Mouse (Mus musculus) thymus, adult 2 months (tissue): ENCODE measurements around the gene Wnt10a. TPM values are rescaled to one million over a fixed set of nuclear protein-coding genes. Genes with fewer than 3 reads are reported as not detected.
A peak's percentile ranks its signal among the peaks of the same experiment; 100 is the strongest.

Source experiments
- DNase-seq: peaks from one replicate; pipeline ENCODE4 v3.0.0; 2021
- H3K27ac ChIP-seq: fragments of 200-500 bp; 2 replicates; pipeline ENCODE4 v1.5.1; 2012; ENCODE audit warnings: low read length, control low read depth; ENCODE audit not compliant: control insufficient read depth, insufficient read depth
- H3K27me3 ChIP-seq: fragments of 200-500 bp; 2 replicates; pipeline ENCODE4 v1.6.1; 2012; ENCODE audit warnings: mild to moderate bottlenecking, low read length, moderate library complexity, mixed read lengths; ENCODE audit not compliant: control insufficient read depth, insufficient read depth
- H3K36me3 ChIP-seq: fragments of 200-500 bp; 2 replicates; pipeline ENCODE4 v1.6.1; 2012; ENCODE audit warnings: mild to moderate bottlenecking, low read length, moderate library complexity; ENCODE audit not compliant: control insufficient read depth, insufficient read depth
- H3K4me1 ChIP-seq: fragments of 200-500 bp; replicated peaks from 2 replicates; pipeline ENCODE4 v1.6.1; 2012; ENCODE audit warnings: low read length; ENCODE audit not compliant: control insufficient read depth, insufficient read depth
- H3K4me3 ChIP-seq: fragments of 200-500 bp; 2 replicates; pipeline ENCODE4 v1.5.1; 2012; ENCODE audit warnings: mild to moderate bottlenecking, low read length, control low read depth, moderate library complexity; ENCODE audit not compliant: control insufficient read depth, insufficient read depth
- CTCF ChIP-seq: fragments of 200-500 bp; IDR thresholded peaks from 2 replicates; pipeline ENCODE4 v1.5.1; 2012; ENCODE audit warnings: mild to moderate bottlenecking, control low read depth, low read length, moderate library complexity, borderline replicate concordance; ENCODE audit not compliant: control insufficient read depth, poor library complexity, insufficient read depth; ENCODE audit errors: extremely low read depth
- POLR2A ChIP-seq: fragments of 200-500 bp; IDR thresholded peaks from 2 replicates; pipeline ENCODE4 v1.6.1; 2012; ENCODE audit warnings: mild to moderate bottlenecking, low read length, control low read depth, moderate library complexity; ENCODE audit not compliant: control insufficient read depth, poor library complexity, insufficient read depth; ENCODE audit errors: extremely low read depth
- WGBS: fragments of 180-500 bp; shearing (Covaris S2); methylation state at CpG from one replicate; pipeline ENCODE4 v1.1.7; 2018; 5-methylcytosine and 5-hydroxymethylcytosine counted together
- polyA plus RNA-seq: library from polyadenylated mRNA; depleted of rRNA; stranded (reverse); fragments of >200 nt; gene quantifications from 2 replicates; pipeline ENCODE4 v1.2.3, GENCODE M21; 2012

The Wnt10a gene
- polyA plus RNA-seq, 1 experiment: 5.3 TPM

DNA sequence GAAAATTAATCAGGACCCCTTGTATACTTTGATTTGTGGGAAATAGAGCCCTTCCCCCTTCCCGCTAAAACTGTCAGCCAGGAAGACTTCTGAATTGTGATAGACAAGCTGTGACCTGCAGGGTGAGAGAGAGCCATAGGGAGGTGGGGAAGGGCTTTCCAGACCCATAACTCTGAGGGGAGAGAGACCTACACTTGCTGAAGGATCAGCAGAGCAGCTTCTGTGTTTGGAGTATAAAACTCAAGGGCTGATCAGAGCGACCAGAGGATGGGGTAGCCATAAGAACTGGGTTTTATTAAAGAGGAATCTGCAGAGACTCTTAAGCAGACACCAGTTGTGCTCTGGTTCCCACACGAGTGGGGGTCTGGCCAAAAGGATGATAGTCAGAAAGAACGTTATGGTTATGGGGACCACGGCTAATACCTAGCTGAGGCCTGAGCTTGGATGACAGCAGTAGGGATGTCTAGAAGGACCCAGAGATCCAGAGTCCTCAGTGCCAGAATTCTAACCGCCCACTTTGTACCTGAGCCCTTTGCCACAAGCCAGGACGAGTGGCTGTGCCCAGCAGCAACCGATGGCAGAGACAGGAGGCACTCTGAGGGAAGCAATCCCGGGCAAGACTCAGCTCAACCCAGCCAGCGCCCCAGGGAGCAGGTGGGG lies 13.0 kb downstream of the Wnt10a start:
- TF ChIP-seq CTCF (no peak), POLR2A (no peak)
- WGBS: 24% methylated on average over 10 of the region's 10 CpGs
- H3K27ac ChIP-seq: no peak overlapping the region
- no peak overlapping the region for H3K4me3 ChIP-seq
- no peak for DNase-seq
- H3K36me3 ChIP-seq: no peaks in the 10 kb centered on the region
- peaks cover 36% of the 10 kb centered on the region for H3K4me1 ChIP-seq
- H3K27me3 ChIP-seq: peaks cover 32% of the 10 kb centered on the region; the same call in 1 of the 2 replicates

DNA sequence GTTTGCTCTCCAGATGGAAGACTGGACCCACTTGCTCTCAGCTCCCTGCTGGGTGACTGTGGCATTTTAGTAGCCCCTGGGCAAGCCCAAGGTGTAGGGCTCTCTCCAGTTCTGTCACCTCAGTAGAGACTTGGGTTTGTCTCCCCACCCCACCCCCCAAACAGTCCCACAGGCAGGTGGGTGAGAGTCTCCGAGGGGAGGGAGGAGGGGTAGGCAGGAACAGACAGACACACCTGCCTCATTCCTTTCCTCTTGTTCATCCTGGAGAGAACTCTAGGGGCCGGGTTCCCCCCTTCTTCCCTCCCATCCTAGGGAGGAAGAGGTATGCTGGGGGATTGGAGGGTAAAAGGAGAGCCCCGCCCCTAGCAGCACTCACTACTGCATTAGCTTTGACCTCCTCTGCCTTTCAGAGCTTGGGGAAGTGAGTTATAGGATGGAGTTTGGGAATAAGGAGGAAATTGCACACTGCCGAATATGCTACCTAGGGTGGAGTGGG lies 14.1 kb downstream of the Wnt10a start:
- DNase-seq: no peak
- Histone ChIP-seq H3K4me1 (peaks cover 35% of the 10 kb centered on the region), H3K4me3 (no peak overlapping the region), H3K27me3 (peaks cover 32% of the 10 kb centered on the region; the same call in 1 of the 2 replicates), H3K36me3 (no peaks in the 10 kb centered on the region), H3K27ac (no peak overlapping the region)
- WGBS: 22% methylated on average over 4 of the region's 4 CpGs
- TF ChIP-seq POLR2A (no peak), CTCF (no peak)

DNA sequence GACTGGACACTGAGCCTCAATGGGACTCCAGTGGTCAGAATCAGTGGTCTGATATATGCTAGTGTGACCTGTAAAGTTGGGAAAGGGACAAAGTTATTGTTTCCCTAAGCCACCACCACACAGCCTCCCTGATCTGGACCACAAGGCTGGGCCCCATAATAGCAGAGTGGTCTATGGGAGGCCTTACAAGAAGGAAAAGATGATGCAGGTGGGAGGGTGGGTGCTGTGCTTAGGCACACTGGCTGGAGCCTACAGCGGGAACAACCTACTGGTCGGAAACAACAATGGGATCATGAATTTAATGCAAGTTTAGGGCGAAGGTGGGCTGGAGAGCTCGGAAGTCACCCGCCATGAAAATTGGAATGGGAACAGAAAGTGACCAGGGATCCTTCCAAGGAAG lies 14.5 kb downstream of the Wnt10a start:
- WGBS: 22% methylated on average over 5 of the region's 5 CpGs
- Histone ChIP-seq H3K27me3 (peaks cover 29% of the 10 kb centered on the region; the same call in 1 of the 2 replicates), H3K4me3 (no peak overlapping the region), H3K27ac (no peak overlapping the region), H3K4me1 (peaks cover 30% of the 10 kb centered on the region), H3K36me3 (no peaks in the 10 kb centered on the region)
- no peak for TF ChIP-seq POLR2A
- no peak for TF ChIP-seq CTCF
- no peak for DNase-seq

DNA sequence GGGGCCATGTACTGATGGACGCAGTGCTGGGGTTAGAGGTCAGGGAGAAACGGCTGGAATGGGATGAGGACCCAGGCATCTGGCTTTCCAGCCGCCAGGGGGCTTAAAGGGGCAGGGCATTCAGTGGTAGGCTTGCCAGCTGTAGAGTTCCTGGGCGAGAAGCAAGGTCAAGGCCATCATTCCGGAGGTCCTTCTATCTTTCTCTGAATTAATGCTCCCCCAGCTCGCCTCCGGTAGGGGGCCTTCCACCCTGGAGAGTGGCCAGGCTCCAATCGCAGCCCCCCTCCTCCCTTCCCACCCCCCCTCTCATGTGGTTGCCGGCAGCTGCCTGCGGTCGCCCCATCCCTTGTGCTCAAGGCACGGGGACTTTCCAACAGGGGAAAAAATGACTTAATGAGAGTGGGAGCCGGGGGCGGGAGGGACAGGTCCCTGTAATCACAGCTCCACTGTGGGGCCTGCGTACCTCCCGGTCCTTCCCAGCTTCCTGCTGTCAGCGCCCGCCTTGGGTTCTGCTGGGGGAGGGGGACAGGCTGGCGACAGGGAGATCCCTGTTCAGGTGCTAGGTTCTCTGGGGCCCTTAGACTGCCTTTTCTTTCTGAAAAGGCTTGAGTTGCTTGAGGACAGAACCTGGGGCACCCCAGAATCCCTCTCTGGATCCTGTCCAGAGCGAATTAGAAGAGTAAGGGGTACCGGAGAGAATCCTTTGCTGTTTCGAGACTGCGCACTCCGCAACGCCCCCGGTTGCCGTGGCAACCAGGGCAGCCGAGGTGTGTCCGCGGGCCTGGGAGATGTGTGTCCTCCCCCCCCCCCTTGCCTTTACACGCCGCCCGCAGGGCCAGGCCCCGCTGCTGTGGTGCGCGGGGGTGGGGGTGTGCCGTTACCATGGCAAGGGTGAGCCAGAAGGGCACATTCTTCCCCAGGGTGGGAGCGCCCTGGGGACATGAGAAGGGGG lies 15.3 kb downstream of the Wnt10a start:
- H3K36me3 ChIP-seq: no peaks in the 10 kb centered on the region
- DNase-seq: no peak
- H3K27ac ChIP-seq: no peak overlapping the region
- peaks cover 30% of the 10 kb centered on the region for H3K4me1 ChIP-seq
- 2% methylated on average over 38 of the region's 38 CpGs for WGBS
- TF ChIP-seq CTCF (peak; percentile 31; the same call in 1 of the 2 replicates), POLR2A (no peak; the same call in 1 of the 2 replicates)
- H3K27me3 ChIP-seq: peaks cover 26% of the 10 kb centered on the region; the same call in 1 of the 2 replicates
- no peak overlapping the region for H3K4me3 ChIP-seq

DNA sequence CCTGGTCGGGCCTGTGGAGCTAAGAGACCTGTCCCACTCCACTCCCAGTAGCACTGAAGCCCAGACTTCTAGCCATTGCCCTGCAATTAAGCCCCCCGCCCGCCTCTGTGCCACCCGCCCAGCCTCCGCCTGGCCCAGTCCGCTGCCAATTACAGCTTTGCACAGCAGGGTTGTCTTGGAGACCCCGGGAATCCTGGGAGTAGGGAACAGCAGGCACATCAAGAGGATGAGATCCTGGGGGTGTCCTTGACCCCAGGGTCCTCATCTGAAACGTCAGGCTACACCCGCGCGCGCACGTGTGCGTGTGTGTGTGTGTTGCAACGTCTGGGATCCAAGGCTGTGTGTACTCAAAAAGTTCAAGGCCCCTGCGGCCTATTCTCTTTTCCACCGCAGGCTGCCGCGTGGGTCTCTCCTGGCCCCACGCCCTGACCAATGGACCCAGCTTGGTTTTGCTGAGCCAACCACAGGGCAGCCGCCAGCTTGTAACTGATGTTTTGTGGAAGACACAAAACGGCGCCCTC lies 16.3 kb downstream of the Wnt10a start:
- no peaks in the 10 kb centered on the region for H3K36me3 ChIP-seq
- H3K27ac ChIP-seq: no peak overlapping the region
- 18% methylated on average over 23 of the region's 23 CpGs for WGBS
- no peak overlapping the region for H3K4me3 ChIP-seq
- DNase-seq: no peak
- TF ChIP-seq POLR2A: no peak
- no peak for TF ChIP-seq CTCF
- H3K27me3 ChIP-seq: peaks cover 26% of the 10 kb centered on the region; the same call in 1 of the 2 replicates
- peaks cover 29% of the 10 kb centered on the region for H3K4me1 ChIP-seq

DNA sequence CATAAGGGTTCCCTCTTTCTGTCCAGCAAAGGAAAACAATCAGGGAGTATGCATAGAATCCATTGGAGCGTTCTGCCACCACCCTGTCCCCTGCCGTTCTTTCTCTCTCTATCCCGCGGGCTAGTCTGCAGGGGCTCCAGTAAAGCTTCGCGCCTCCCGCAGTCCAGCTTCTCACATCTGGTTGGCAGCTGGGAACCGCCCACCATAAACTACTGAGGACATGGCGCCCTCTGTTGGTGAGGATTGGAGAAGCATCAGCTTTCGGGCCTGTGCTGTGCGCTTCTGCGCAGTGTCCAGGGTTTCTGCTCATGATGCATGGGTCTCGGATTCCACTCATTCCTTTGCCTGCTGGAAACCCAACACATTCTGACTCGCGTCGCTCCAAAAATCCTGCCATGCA lies 16.8 kb downstream of the Wnt10a start:
- peak; percentile 88 for DNase-seq
- H3K27ac ChIP-seq: no peak overlapping the region
- H3K4me1 ChIP-seq: peaks cover 25% of the 10 kb centered on the region
- whole genome bisulfite sequencing: 2% methylated on average over 16 of the region's 16 CpGs
- H3K36me3 ChIP-seq: no peaks in the 10 kb centered on the region
- H3K4me3 ChIP-seq: no peak overlapping the region
- TF ChIP-seq CTCF (peak; percentile 89; the same call in 1 of the 2 replicates), POLR2A (no peak)
- peaks cover 26% of the 10 kb centered on the region; the same call in 1 of the 2 replicates for H3K27me3 ChIP-seq
